Mouse (Mus musculus) lung, embryonic 14.5 days (tissue): ENCODE measurements around the gene Dse. TPM values are rescaled to one million over a fixed set of nuclear protein-coding genes. Genes with fewer than 3 reads are reported as not detected.
A peak's percentile ranks its signal among the peaks of the same experiment; 100 is the strongest.

Source experiments
- ATAC-seq: fragments of 200-750 bp; cut with Nextera tagmentation; 2 replicates; pipeline ENCODE4 v1.8.0; 2017; ENCODE audit warnings: mild to moderate bottlenecking, moderate TSS enrichment, moderate library complexity; ENCODE audit not compliant: insufficient read depth
- DNase-seq: peaks from one replicate; pipeline ENCODE4 v3.0.0-alpha.2; 2015
- H3K27ac ChIP-seq: fragments of 300-500 bp; sonication (generic); 2 replicates; pipeline ENCODE4 v1.5.1; 2014; ENCODE audit warnings: low read depth, mild to moderate bottlenecking, moderate library complexity
- H3K27me3 ChIP-seq: fragments of 300-500 bp; sonication (generic); 2 replicates; pipeline ENCODE4 v1.6.1; 2014; ENCODE audit warnings: low read length, control low read depth; ENCODE audit not compliant: insufficient read depth
- H3K36me3 ChIP-seq: fragments of 300-500 bp; sonication (generic); 2 replicates; pipeline ENCODE4 v1.6.1; 2014; ENCODE audit warnings: control low read depth; ENCODE audit not compliant: insufficient read depth
- H3K4me1 ChIP-seq: fragments of 300-500 bp; sonication (generic); 2 replicates; pipeline ENCODE4 v1.6.1; 2014; ENCODE audit warnings: antibody characterized with exemption, control low read depth; ENCODE audit not compliant: insufficient read depth
- H3K4me2 ChIP-seq: fragments of 300-500 bp; sonication (generic); 2 replicates; pipeline ENCODE4 v1.6.1; 2014; ENCODE audit warnings: mild to moderate bottlenecking
- H3K4me3 ChIP-seq: fragments of 300-500 bp; sonication (generic); 2 replicates; pipeline ENCODE4 v1.5.1; 2014; ENCODE audit warnings: low read depth, low read length
- H3K9ac ChIP-seq: fragments of 300-500 bp; sonication (generic); 2 replicates; pipeline ENCODE4 v1.6.1; 2014
- H3K9me3 ChIP-seq: fragments of 300-500 bp; sonication (generic); 2 replicates; pipeline ENCODE4 v1.6.1; 2016; ENCODE audit warnings: low read depth, low read length, control low read depth
- CTCF ChIP-seq: IDR thresholded peaks from 2 replicates; pipeline ENCODE4 v1.5.1; 2016; ENCODE audit warnings: antibody characterized with exemption, low read depth
- WGBS: fragments of 180-500 bp; shearing (Covaris S2); extraction: QIAGEN DNeasy Blood & Tissue Kit; methylation state at CpG from one replicate; pipeline ENCODE4 v1.1.7; 2014; 5-methylcytosine and 5-hydroxymethylcytosine counted together
- polyA plus RNA-seq: library from polyadenylated mRNA; unstranded; fragments of >200 nt; fragmentation: Nextera tagmentation; extraction: Ambion mirVana; gene quantifications from 2 replicates; pipeline ENCODE4 v1.2.1, GENCODE M21; 2014

Gene Dse
- polyA plus RNA-seq, 1 experiment from 2014 or later = 41.4 TPM

- ATAC-seq (no peak), DNase-seq (no peak)
- TF ChIP-seq CTCF = no peak
Measured at GRCm38 (mm10) chr10:34185556-34185955, 22.0 kb downstream of the Dse start.

GRCm38 (mm10) chr10:34184956-34185355 is 22.6 kb downstream of the Dse start:
- Histone ChIP-seq H3K9me3 (no peaks in the 10 kb centered on the region), H3K4me2 (no peak overlapping the region), H3K36me3 (peaks cover 14% of the 10 kb centered on the region; the same call in 1 of the 2 replicates), H3K4me1 (0 out of 2 replicates have a peak, but pooled peaks cover 5% of the 10 kb centered on the region), H3K9ac (no peak overlapping the region), H3K27me3 (no peaks in the 10 kb centered on the region), H3K27ac (no peak overlapping the region), H3K4me3 (no peak overlapping the region)
- TF ChIP-seq CTCF = no peak
- peak; percentile 36 for DNase-seq
- ATAC-seq = peak; percentile 47; the same call in 1 of the 2 replicates
- WGBS = 18% methylated on average over 1 of the region's 1 CpGs

More at GRCm38 (mm10) chr10:34185556-34185955, 22.0 kb downstream of the Dse start:
- Histone ChIP-seq H3K27ac (no peak overlapping the region), H3K4me1 (0 out of 2 replicates have a peak, but pooled peaks cover 5% of the 10 kb centered on the region), H3K27me3 (no peaks in the 10 kb centered on the region), H3K36me3 (peaks cover 14% of the 10 kb centered on the region; the same call in 1 of the 2 replicates), H3K4me2 (no peak overlapping the region), H3K4me3 (no peak overlapping the region), H3K9me3 (no peaks in the 10 kb centered on the region), H3K9ac (no peak overlapping the region)
- WGBS = 53% methylated on average over 4 of the region's 4 CpGs

GRCm38 (mm10) chr10:34183731-34184130 is 23.8 kb downstream of the Dse start:
- ATAC-seq (no peak), DNase-seq (no peak)
- no peak for TF ChIP-seq CTCF

GRCm38 (mm10) chr10:34175870-34176606 is 31.5 kb downstream of the Dse start:
- H3K4me1 ChIP-seq = no peaks in the 10 kb centered on the region
- no peak overlapping the region for H3K4me2 ChIP-seq

More at GRCm38 (mm10) chr10:34183731-34184130, 23.8 kb downstream of the Dse start:
- H3K27ac ChIP-seq = no peak overlapping the region
- H3K9me3 ChIP-seq = no peaks in the 10 kb centered on the region
- H3K36me3 ChIP-seq = peaks cover 14% of the 10 kb centered on the region; the same call in 1 of the 2 replicates
- H3K4me1 ChIP-seq = 0 out of 2 replicates have a peak, but pooled peaks cover 5% of the 10 kb centered on the region
- H3K27me3 ChIP-seq = no peaks in the 10 kb centered on the region
- 86% methylated on average over 7 of the region's 7 CpGs for WGBS
- H3K4me2 ChIP-seq = no peak overlapping the region
- no peak overlapping the region for H3K9ac ChIP-seq
- H3K4me3 ChIP-seq = no peak overlapping the region

GRCm38 (mm10) chr10:34172663-34173282 is 34.7 kb downstream of the Dse start:
- H3K36me3 ChIP-seq = no peaks in the 10 kb centered on the region
- DNase-seq = no peak
- no peak overlapping the region for H3K4me3 ChIP-seq
- H3K4me1 ChIP-seq = no peaks in the 10 kb centered on the region
- H3K27me3 ChIP-seq = no peaks in the 10 kb centered on the region
- 65% methylated on average over 4 of the region's 4 CpGs for WGBS
- no peak overlapping the region for H3K9ac ChIP-seq
- no peak overlapping the region for H3K27ac ChIP-seq
- no peak overlapping the region for H3K4me2 ChIP-seq
- no peak for TF ChIP-seq CTCF
- no peak for ATAC-seq
- no peaks in the 10 kb centered on the region for H3K9me3 ChIP-seq

More at GRCm38 (mm10) chr10:34175870-34176606, 31.5 kb downstream of the Dse start:
- Histone ChIP-seq H3K36me3 (no peaks in the 10 kb centered on the region), H3K4me3 (no peak overlapping the region), H3K9me3 (no peaks in the 10 kb centered on the region), H3K9ac (no peak overlapping the region), H3K27me3 (no peaks in the 10 kb centered on the region), H3K27ac (no peak overlapping the region)
- no peak for ATAC-seq
- DNase-seq = no peak
- 38% methylated on average over 8 of the region's 8 CpGs for WGBS
- no peak for TF ChIP-seq CTCF

- H3K4me1 ChIP-seq = no peaks in the 10 kb centered on the region
- no peak overlapping the region for H3K4me3 ChIP-seq
- H3K9me3 ChIP-seq = no peaks in the 10 kb centered on the region
- no peaks in the 10 kb centered on the region for H3K36me3 ChIP-seq
- no peak overlapping the region for H3K27ac ChIP-seq
- ATAC-seq (no peak), DNase-seq (no peak)
- 82% methylated on average over 4 of the region's 4 CpGs for WGBS
- no peaks in the 10 kb centered on the region for H3K27me3 ChIP-seq
- H3K9ac ChIP-seq = no peak overlapping the region
- H3K4me2 ChIP-seq = no peak overlapping the region
- no peak for TF ChIP-seq CTCF
Measured at GRCm38 (mm10) chr10:34171660-34172059, 35.9 kb downstream of the Dse start.

GRCm38 (mm10) chr10:34171191-34171590 is 36.3 kb downstream of the Dse start:
- H3K27ac ChIP-seq = no peak overlapping the region
- H3K4me3 ChIP-seq = no peak overlapping the region
- DNase-seq (no peak), ATAC-seq (no peak)
- H3K4me1 ChIP-seq = no peaks in the 10 kb centered on the region
- no peaks in the 10 kb centered on the region for H3K27me3 ChIP-seq
- no peak for TF ChIP-seq CTCF
- no peaks in the 10 kb centered on the region for H3K9me3 ChIP-seq
- no peak overlapping the region for H3K4me2 ChIP-seq
- WGBS = 95% methylated on average over 3 of the region's 3 CpGs
- no peak overlapping the region for H3K9ac ChIP-seq
- no peaks in the 10 kb centered on the region for H3K36me3 ChIP-seq
